Mouse (Mus musculus): ENCODE measurements at regions not wholly inside any gene's neighbourhood (a gene's known extent, or its start where the extent isn't known, plus 50 kb on each side); places are given as distances from the start of the nearest gene placed in this dataset.

DNA sequence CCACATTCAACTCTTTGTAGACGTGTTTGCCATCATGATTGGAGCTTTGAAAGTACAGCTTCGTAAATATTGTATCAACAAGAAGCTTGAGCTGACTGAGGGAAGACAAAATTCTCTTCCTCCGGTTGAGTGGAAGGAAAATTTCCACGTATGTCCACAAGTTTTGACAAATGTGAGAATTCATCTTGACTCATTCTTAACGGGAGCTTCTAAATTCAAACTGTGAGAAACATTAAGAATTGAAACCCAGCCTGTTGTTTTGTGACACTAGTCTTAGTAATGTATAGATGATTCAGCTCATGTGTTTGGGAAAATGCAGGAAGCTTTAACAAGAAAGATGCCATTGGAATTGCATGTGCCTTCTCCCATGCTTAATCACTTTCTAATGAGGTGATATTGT lies 68.9 kb downstream of the Rbm43 start:
- no peak overlapping the region for H3K4me3 ChIP-seq (ENCODE audit: extremely low read depth, insufficient read depth, insufficient read length)
- H3K4me1 ChIP-seq (ENCODE audit: control insufficient read depth, insufficient read depth, insufficient read length), result no peaks in the 10 kb centered on the region
- 86% methylated on average over 5 of the region's 5 CpGs for WGBS
- no peaks in the 10 kb centered on the region for H3K36me3 ChIP-seq (ENCODE audit: control insufficient read depth, insufficient read depth, low read length)
- DNase-seq (ENCODE audit: low read depth in 1 of 2, low spot score in 2 of 2), result no peak
- no peak for TF ChIP-seq CTCF (IDR thresholded peaks at IDR 0.05; ENCODE audit: extremely low read depth, insufficient read depth, insufficient read length, insufficient replicate concordance)
- no peak for TF ChIP-seq POLR2A (IDR thresholded peaks at IDR 0.05; ENCODE audit: low read depth, low read length)
- no peak overlapping the region for H3K27ac ChIP-seq (ENCODE audit: insufficient read depth, low read length)
- no peaks in the 10 kb centered on the region for H3K27me3 ChIP-seq (ENCODE audit: control insufficient read depth, insufficient read depth, low read length)

DNA sequence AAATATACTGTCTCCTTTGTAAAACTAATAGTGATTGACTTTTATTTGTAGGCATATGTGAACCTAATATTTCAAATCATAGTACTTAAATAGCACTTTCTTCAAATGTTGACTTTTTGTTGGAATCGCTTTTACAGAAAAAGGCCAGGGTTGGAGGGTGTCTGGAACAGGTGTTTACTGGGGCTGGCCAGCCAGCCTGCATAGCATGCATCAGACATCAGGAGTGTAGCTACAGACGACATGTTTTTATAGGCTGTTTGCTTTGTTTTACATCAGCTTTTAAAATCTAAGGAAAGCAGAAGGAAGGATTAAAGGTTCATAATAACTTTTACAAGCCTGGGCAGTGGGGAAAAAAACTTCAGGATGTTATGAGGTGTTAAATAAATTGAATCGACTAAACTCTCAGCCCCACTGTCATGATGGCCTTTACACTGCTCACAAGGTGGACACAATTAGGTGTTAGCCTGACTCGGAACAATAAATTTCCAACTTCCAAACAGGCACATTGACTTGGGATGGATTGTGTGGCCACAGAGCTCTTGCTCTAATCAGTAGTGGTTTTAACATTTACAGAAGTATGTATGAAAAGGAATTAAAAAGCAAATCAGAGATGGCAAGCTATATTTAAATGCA lies 66.0 kb downstream of the Rbm43 start:
- TF ChIP-seq POLR2A (IDR thresholded peaks at IDR 0.05; ENCODE audit: low read depth, low read length) (no peak), CTCF (IDR thresholded peaks at IDR 0.05; ENCODE audit: extremely low read depth, insufficient read depth, insufficient read length, insufficient replicate concordance) (no peak)
- DNase-seq (ENCODE audit: low read depth in 1 of 2, low spot score in 2 of 2), result no peak
- Histone ChIP-seq H3K4me1 (ENCODE audit: control insufficient read depth, insufficient read depth, insufficient read length) (no peaks in the 10 kb centered on the region), H3K4me3 (ENCODE audit: extremely low read depth, insufficient read depth, insufficient read length) (no peak overlapping the region), H3K27me3 (ENCODE audit: control insufficient read depth, insufficient read depth, low read length) (no peaks in the 10 kb centered on the region), H3K36me3 (ENCODE audit: control insufficient read depth, insufficient read depth, low read length) (no peaks in the 10 kb centered on the region), H3K27ac (ENCODE audit: insufficient read depth, low read length) (no peak overlapping the region)
- WGBS, result 88% methylated on average over 4 of the region's 4 CpGs

DNA sequence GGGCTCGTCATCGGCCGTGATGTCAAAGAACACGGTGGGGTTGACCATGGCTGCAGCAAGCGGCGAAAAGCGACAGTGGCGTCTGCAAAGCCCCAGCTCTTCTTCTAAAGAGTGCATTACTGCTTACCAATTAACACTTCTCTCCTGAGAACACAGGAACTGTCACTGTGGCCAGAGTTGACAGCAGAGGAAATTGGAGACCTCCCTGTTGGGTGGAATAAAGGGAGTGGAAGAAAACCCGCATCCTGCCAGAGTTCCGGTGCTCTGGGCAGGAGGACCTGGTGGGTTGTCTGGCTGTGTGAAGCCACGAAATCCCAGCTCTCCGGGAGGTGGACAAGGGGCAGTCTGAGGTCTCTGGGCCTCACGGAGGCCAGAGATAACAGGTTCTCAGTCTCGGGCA lies 63.4 kb downstream of the Rbm43 start:
- no peaks in the 10 kb centered on the region for H3K27me3 ChIP-seq (ENCODE audit: control insufficient read depth, insufficient read depth, low read length)
- no peak for TF ChIP-seq CTCF (IDR thresholded peaks at IDR 0.05; ENCODE audit: extremely low read depth, insufficient read depth, insufficient read length, insufficient replicate concordance)
- TF ChIP-seq POLR2A (IDR thresholded peaks at IDR 0.05; ENCODE audit: low read depth, low read length), result no peak
- WGBS, result 16% methylated on average over 14 of the region's 14 CpGs

More for the DNA sequence above, 63.4 kb downstream of the Rbm43 start:
- no peaks in the 10 kb centered on the region for H3K36me3 ChIP-seq (ENCODE audit: control insufficient read depth, insufficient read depth, low read length)
- H3K4me3 ChIP-seq (ENCODE audit: extremely low read depth, insufficient read depth, insufficient read length), result no peak overlapping the region
- DNase-seq (ENCODE audit: low read depth in 1 of 2, low spot score in 2 of 2), result no peak
- no peak overlapping the region for H3K27ac ChIP-seq (ENCODE audit: insufficient read depth, low read length)
- no peaks in the 10 kb centered on the region for H3K4me1 ChIP-seq (ENCODE audit: control insufficient read depth, insufficient read depth, insufficient read length)
